Mouse (Mus musculus) embryonic fibroblast, embryonic 13.5 days (primary cell): ENCODE measurements at regions not wholly inside any gene's neighbourhood (a gene's known extent, or its start where the extent isn't known, plus 50 kb on each side); places are given as distances from the start of the nearest gene placed in this dataset.

Experiments
- H3K27ac ChIP-seq: 2 replicates; pipeline ENCODE4 v1.5.1; 2012; ENCODE audit warnings: low read length, control low read depth, inconsistent platforms; ENCODE audit not compliant: insufficient read depth
- H3K4me1 ChIP-seq: 2 replicates; pipeline ENCODE4 v1.6.1; 2011; ENCODE audit warnings: low read length; ENCODE audit not compliant: control insufficient read depth, insufficient read depth
- H3K4me3 ChIP-seq: 2 replicates; pipeline ENCODE4 v1.5.1; 2011; ENCODE audit warnings: mild to moderate bottlenecking, control low read depth, low read length; ENCODE audit not compliant: insufficient read depth
- CTCF ChIP-seq: IDR thresholded peaks from 2 replicates; pipeline ENCODE4 v1.5.1; 2011; ENCODE audit warnings: mild to moderate bottlenecking, control low read depth, low read length, moderate library complexity, borderline replicate concordance; ENCODE audit not compliant: insufficient read depth
- POLR2A ChIP-seq: IDR thresholded peaks from 2 replicates; pipeline ENCODE4 v1.6.1; 2011; ENCODE audit warnings: low read depth, mild to moderate bottlenecking, control low read depth, low read length, moderate library complexity

DNA sequence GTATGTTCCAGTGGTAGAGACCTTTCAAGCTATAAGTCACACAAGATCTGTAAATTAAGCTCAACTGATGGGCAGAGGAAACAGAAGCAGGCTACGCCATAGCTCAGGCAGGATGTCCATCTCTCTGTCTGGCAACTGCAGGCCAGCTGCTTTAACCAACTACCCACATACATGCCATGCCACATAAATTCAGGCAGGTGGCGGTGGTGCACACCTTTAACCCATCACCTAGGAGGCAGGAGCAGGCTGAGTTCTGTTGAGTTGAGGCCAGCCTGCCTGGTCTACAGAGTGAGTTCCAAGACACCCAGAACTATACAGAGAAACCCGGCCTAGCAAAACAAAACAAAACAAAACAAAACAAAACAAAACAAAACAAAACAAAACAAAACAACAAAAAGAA is 289.1 kb upstream of the Sash1 start:
- Histone ChIP-seq H3K4me3 (no peak overlapping the region), H3K27ac (no peak overlapping the region), H3K4me1 (no peaks in the 10 kb centered on the region; the same call in 1 of the 2 replicates)
- TF ChIP-seq CTCF (no peak), POLR2A (no peak)

- H3K4me1 ChIP-seq = no peaks in the 10 kb centered on the region
- TF ChIP-seq POLR2A = no peak
- TF ChIP-seq CTCF = no peak
- no peak overlapping the region for H3K4me3 ChIP-seq
- H3K27ac ChIP-seq = no peak overlapping the region
These were observed 287.6 kb upstream of the Sash1 start for GRCm38 (mm10) chr10:9173509-9173908.

- no peak overlapping the region for H3K27ac ChIP-seq
- no peaks in the 10 kb centered on the region for H3K4me1 ChIP-seq
- TF ChIP-seq POLR2A = no peak
- TF ChIP-seq CTCF = no peak
- H3K4me3 ChIP-seq = no peak overlapping the region
These were observed 282.9 kb upstream of the Sash1 start for GRCm38 (mm10) chr10:9168725-9169124.

DNA sequence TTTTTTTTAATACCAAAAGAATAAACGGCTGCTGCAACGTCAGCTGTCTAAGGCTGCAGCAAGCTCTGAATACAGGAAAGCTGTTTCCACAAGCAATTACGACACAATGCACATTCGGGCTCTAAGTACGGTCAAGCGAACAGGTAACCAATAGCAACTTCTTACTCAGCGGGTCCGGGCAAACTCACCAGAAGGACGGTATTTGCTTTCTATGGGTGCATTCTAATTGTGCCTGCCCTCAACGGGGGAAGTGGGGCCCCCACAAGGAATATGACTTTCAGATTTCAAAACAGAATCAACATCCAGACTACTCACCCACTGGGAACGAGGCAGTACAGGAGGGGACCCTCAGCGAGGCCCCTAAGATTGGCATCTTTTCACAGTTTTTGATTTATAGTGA is 280.1 kb upstream of the Sash1 start:
- TF ChIP-seq POLR2A (no peak), CTCF (no peak)
- no peaks in the 10 kb centered on the region for H3K4me1 ChIP-seq
- no peak overlapping the region for H3K27ac ChIP-seq
- H3K4me3 ChIP-seq = no peak overlapping the region

DNA sequence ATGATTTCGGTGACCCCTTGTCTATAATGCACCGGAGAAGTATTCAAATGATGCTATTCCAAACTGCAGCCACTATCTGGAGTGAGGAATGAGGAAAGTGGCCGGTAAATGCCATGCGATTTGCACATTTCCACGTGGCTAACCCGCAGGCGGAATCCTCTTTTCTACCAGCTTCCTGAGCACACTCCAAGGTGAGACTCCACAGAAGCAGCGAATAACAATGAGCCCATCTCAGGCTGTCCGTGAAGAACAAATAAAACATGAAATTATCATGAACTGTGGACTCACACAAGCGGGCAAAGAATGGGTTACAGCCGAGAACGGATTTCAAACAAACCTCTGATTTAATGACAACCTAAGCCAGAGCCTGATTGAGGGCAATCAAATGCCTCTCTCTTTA is 279.7 kb upstream of the Sash1 start:
- no peak overlapping the region for H3K27ac ChIP-seq
- TF ChIP-seq CTCF (no peak), POLR2A (no peak)
- no peak overlapping the region for H3K4me3 ChIP-seq
- no peaks in the 10 kb centered on the region for H3K4me1 ChIP-seq

- no peak overlapping the region for H3K27ac ChIP-seq
- H3K4me3 ChIP-seq = no peak overlapping the region
- TF ChIP-seq CTCF (no peak), POLR2A (no peak)
- no peaks in the 10 kb centered on the region for H3K4me1 ChIP-seq
These were observed 278.5 kb upstream of the Sash1 start for GRCm38 (mm10) chr10:9164333-9164732.

DNA sequence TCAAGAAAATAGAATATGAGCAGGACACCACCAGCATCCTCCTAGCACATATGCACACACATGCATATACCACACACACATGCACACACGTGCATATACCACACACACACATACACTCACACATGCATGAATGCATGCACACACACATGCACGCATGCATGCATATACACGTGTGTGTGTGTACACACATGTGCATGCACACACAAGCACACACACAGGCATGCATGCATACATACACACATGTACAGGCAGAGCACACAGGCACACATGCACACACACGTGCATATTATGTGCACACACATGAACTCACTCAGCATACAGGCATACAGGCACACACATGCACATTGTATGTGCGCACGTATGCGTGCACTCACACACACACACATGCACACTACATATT is 275.7 kb upstream of the Sash1 start:
- Histone ChIP-seq H3K27ac (no peak overlapping the region), H3K4me3 (no peak overlapping the region), H3K4me1 (no peaks in the 10 kb centered on the region)
- TF ChIP-seq CTCF (no peak), POLR2A (no peak)

DNA sequence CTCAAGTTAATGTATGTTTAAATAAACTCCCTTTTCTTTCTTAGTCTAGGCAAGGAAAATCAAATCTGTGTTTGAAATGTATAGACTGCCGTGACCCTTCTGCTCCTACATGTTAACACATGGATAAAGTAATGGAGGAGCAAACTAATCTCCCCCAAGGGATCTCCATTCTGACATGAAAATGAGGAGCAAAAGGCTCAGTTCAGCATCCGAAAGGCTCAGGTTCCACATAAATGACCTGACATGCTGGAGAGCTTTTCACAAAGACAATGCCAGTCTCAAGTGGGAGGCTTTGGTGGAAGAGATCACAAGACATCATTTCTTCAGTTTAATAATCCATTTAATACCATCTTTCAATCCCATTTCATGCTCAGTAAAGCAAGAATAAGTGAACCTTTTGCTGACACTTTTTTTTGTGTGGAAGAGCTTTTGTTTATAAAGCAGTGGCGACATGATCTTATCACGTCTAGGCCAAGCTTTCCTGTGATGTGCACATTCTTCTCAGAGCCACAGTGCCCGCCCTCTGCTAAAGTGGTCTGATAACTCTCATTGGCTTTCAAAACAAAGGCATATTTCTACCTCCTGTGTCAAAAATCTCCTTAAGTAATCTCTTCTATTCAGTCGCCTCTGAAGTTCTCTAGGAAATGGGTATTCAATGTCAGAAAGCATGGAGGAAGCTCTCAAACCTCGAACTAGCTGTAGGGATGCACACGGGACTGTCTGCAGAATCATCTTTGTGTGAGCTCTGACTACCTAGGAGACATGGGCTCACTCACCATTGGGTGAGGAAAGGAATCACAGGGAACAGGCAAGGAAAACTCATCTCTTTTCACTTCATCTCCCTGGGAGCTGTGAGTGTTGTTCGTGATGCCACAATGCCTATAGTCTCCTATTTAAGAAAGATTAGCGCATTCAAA is 271.7 kb upstream of the Sash1 start:
- no peak overlapping the region for H3K27ac ChIP-seq
- TF ChIP-seq CTCF = no peak
- no peak for TF ChIP-seq POLR2A

GRCm38 (mm10) chr10:9136099-9136498 is 250.2 kb upstream of the Sash1 start:
- TF ChIP-seq POLR2A (no peak), CTCF (no peak)
- Histone ChIP-seq H3K4me3 (no peak overlapping the region), H3K27ac (no peak overlapping the region), H3K4me1 (no peaks in the 10 kb centered on the region)

More for the DNA sequence above, 271.7 kb upstream of the Sash1 start:
- Histone ChIP-seq H3K4me3 (no peak overlapping the region), H3K4me1 (no peaks in the 10 kb centered on the region)

GRCm38 (mm10) chr10:9134293-9135021 is 248.6 kb upstream of the Sash1 start:
- Histone ChIP-seq H3K4me3 (no peak overlapping the region), H3K4me1 (no peaks in the 10 kb centered on the region), H3K27ac (no peak overlapping the region)
- TF ChIP-seq POLR2A (no peak), CTCF (no peak)
